Mouse (Mus musculus) heart, embryonic 13.5 days (tissue): ENCODE measurements at regions not wholly inside any gene's neighbourhood (a gene's known extent, or its start where the extent isn't known, plus 50 kb on each side); places are given as distances from the start of the nearest gene placed in this dataset.

Experiments used
- ATAC-seq: fragments of 200-750 bp; cut with Nextera tagmentation; 2 replicates; pipeline ENCODE4 v1.8.0; 2017; ENCODE audit warnings: moderate TSS enrichment; ENCODE audit not compliant: insufficient number of reproducible peaks, low FRiP score, low TSS enrichment; ENCODE audit errors: extremely low read depth
- H3K27ac ChIP-seq: fragments of 300-500 bp; sonication (generic); replicated peaks from 2 replicates; pipeline ENCODE4 v1.5.1; 2015; ENCODE audit warnings: moderate library complexity, mild to moderate bottlenecking, inconsistent platforms
- H3K27me3 ChIP-seq: fragments of 300-500 bp; sonication (generic); replicated peaks from 2 replicates; pipeline ENCODE4 v1.6.1; 2015; ENCODE audit warnings: mild to moderate bottlenecking, inconsistent platforms
- H3K36me3 ChIP-seq: fragments of 300-500 bp; sonication (generic); 2 replicates; pipeline ENCODE4 v1.6.1; 2015; ENCODE audit warnings: mild to moderate bottlenecking, inconsistent platforms
- H3K4me1 ChIP-seq: fragments of 300-500 bp; sonication (generic); 2 replicates; pipeline ENCODE4 v1.6.1; 2015; ENCODE audit warnings: inconsistent platforms
- H3K4me2 ChIP-seq: fragments of 300-500 bp; sonication (generic); 2 replicates; pipeline ENCODE4 v1.6.1; 2015; ENCODE audit warnings: inconsistent platforms, mild to moderate bottlenecking, moderate library complexity
- H3K4me3 ChIP-seq: fragments of 300-500 bp; sonication (generic); 2 replicates; pipeline ENCODE4 v1.5.1; 2015; ENCODE audit warnings: moderate library complexity, mild to moderate bottlenecking, inconsistent platforms
- H3K9ac ChIP-seq: fragments of 300-500 bp; sonication (generic); 2 replicates; pipeline ENCODE4 v1.6.1; 2015; ENCODE audit warnings: inconsistent platforms, mild to moderate bottlenecking, moderate library complexity
- H3K9me3 ChIP-seq: fragments of 300-500 bp; sonication (generic); 2 replicates; pipeline ENCODE4 v1.6.1; 2016; ENCODE audit warnings: inconsistent platforms
- WGBS: fragments of 180-500 bp; shearing (Covaris S2); methylation state at CpG from one replicate; pipeline ENCODE4 v1.1.7; 2015; ENCODE audit warnings: mixed read lengths; 5-methylcytosine and 5-hydroxymethylcytosine counted together

- Histone ChIP-seq H3K4me2 (no peak overlapping the region), H3K9me3 (no peaks in the 10 kb centered on the region), H3K27ac (no peak overlapping the region), H3K27me3 (no peaks in the 10 kb centered on the region), H3K36me3 (no peaks in the 10 kb centered on the region), H3K4me3 (no peak overlapping the region), H3K9ac (no peak overlapping the region), H3K4me1 (no peaks in the 10 kb centered on the region)
- ATAC-seq: no peak
- WGBS: 71% methylated on average over 8 of the region's 8 CpGs
These were observed 1056.7 kb downstream of the Fam19a2 start for GRCm38 (mm10) chr10:124320191-124321110.

GRCm38 (mm10) chr10:124332491-124332890 lies 1056.8 kb downstream of the Slc16a7 start:
- Histone ChIP-seq H3K27ac (no peak overlapping the region), H3K27me3 (no peaks in the 10 kb centered on the region), H3K36me3 (no peaks in the 10 kb centered on the region), H3K9me3 (no peaks in the 10 kb centered on the region), H3K4me1 (no peaks in the 10 kb centered on the region), H3K4me2 (no peak overlapping the region), H3K9ac (no peak overlapping the region), H3K4me3 (no peak overlapping the region)
- no peak for ATAC-seq
- WGBS: 48% methylated on average over 1 of the region's 1 CpGs

- H3K27ac ChIP-seq: no peak overlapping the region
- H3K27me3 ChIP-seq: no peaks in the 10 kb centered on the region
- H3K4me2 ChIP-seq: no peak overlapping the region
- no peaks in the 10 kb centered on the region for H3K9me3 ChIP-seq
- no peak overlapping the region for H3K9ac ChIP-seq
- WGBS: 74% methylated on average over 3 of the region's 3 CpGs
- H3K4me1 ChIP-seq: no peaks in the 10 kb centered on the region
- H3K36me3 ChIP-seq: no peaks in the 10 kb centered on the region
- ATAC-seq: no peak
- no peak overlapping the region for H3K4me3 ChIP-seq
These were observed 1050.3 kb downstream of the Slc16a7 start for GRCm38 (mm10) chr10:124338923-124339322.

- H3K4me1 ChIP-seq: no peaks in the 10 kb centered on the region
- no peaks in the 10 kb centered on the region for H3K27me3 ChIP-seq
- ATAC-seq: no peak
- no peak overlapping the region for H3K9ac ChIP-seq
- 27% methylated on average over 2 of the region's 2 CpGs for WGBS
- no peak overlapping the region for H3K27ac ChIP-seq
- no peaks in the 10 kb centered on the region for H3K9me3 ChIP-seq
- no peak overlapping the region for H3K4me2 ChIP-seq
- H3K36me3 ChIP-seq: no peaks in the 10 kb centered on the region
- H3K4me3 ChIP-seq: no peak overlapping the region
These were observed 1040.0 kb downstream of the Slc16a7 start for GRCm38 (mm10) chr10:124349300-124349699.

- no peak for ATAC-seq
- H3K27me3 ChIP-seq: no peaks in the 10 kb centered on the region
- H3K4me1 ChIP-seq: no peaks in the 10 kb centered on the region
- H3K4me2 ChIP-seq: no peak overlapping the region
- H3K27ac ChIP-seq: no peak overlapping the region
- H3K9ac ChIP-seq: no peak overlapping the region
- H3K9me3 ChIP-seq: no peaks in the 10 kb centered on the region
- no peaks in the 10 kb centered on the region for H3K36me3 ChIP-seq
- H3K4me3 ChIP-seq: no peak overlapping the region
These were observed 1026.5 kb downstream of the Slc16a7 start for GRCm38 (mm10) chr10:124362795-124363194.

- Histone ChIP-seq H3K4me3 (no peak overlapping the region), H3K27me3 (no peaks in the 10 kb centered on the region), H3K4me1 (no peaks in the 10 kb centered on the region), H3K9me3 (0 out of 2 replicates have a peak, but pooled peaks cover 4% of the 10 kb centered on the region), H3K4me2 (no peak overlapping the region), H3K36me3 (no peaks in the 10 kb centered on the region), H3K27ac (no peak overlapping the region), H3K9ac (no peak overlapping the region)
- WGBS: 26% methylated on average over 2 of the region's 2 CpGs
- ATAC-seq: no peak
These were observed 1018.3 kb downstream of the Slc16a7 start for GRCm38 (mm10) chr10:124370994-124371393.

GRCm38 (mm10) chr10:124402647-124403046 lies 986.6 kb downstream of the Slc16a7 start:
- WGBS: 63% methylated on average over 2 of the region's 2 CpGs
- Histone ChIP-seq H3K9ac (no peak overlapping the region), H3K4me2 (no peak overlapping the region), H3K27me3 (no peaks in the 10 kb centered on the region), H3K4me3 (no peak overlapping the region), H3K36me3 (no peaks in the 10 kb centered on the region), H3K27ac (no peak overlapping the region), H3K4me1 (no peaks in the 10 kb centered on the region), H3K9me3 (no peaks in the 10 kb centered on the region)
- ATAC-seq: no peak

- no peaks in the 10 kb centered on the region for H3K36me3 ChIP-seq
- no peak for ATAC-seq
- no peaks in the 10 kb centered on the region for H3K4me1 ChIP-seq
- no peaks in the 10 kb centered on the region for H3K9me3 ChIP-seq
- H3K27me3 ChIP-seq: no peaks in the 10 kb centered on the region
- H3K4me2 ChIP-seq: no peak overlapping the region
- H3K27ac ChIP-seq: no peak overlapping the region
- no peak overlapping the region for H3K4me3 ChIP-seq
- no peak overlapping the region for H3K9ac ChIP-seq
- 67% methylated on average over 2 of the region's 2 CpGs for WGBS
These were observed 979.6 kb downstream of the Slc16a7 start for GRCm38 (mm10) chr10:124409633-124410032.

GRCm38 (mm10) chr10:124416531-124416930 lies 972.7 kb downstream of the Slc16a7 start:
- Histone ChIP-seq H3K27me3 (no peaks in the 10 kb centered on the region), H3K36me3 (no peaks in the 10 kb centered on the region), H3K27ac (no peak overlapping the region), H3K4me3 (no peak overlapping the region), H3K4me2 (no peak overlapping the region), H3K9ac (no peak overlapping the region), H3K9me3 (no peaks in the 10 kb centered on the region), H3K4me1 (no peaks in the 10 kb centered on the region)
- 77% methylated on average over 6 of the region's 6 CpGs for WGBS
- ATAC-seq: no peak

- Histone ChIP-seq H3K27ac (no peak overlapping the region), H3K4me3 (no peak overlapping the region), H3K9me3 (no peaks in the 10 kb centered on the region), H3K9ac (no peak overlapping the region), H3K4me2 (no peak overlapping the region), H3K36me3 (no peaks in the 10 kb centered on the region), H3K27me3 (no peaks in the 10 kb centered on the region), H3K4me1 (no peaks in the 10 kb centered on the region)
- 31% methylated on average over 2 of the region's 2 CpGs for WGBS
- ATAC-seq: no peak
These were observed 965.8 kb downstream of the Slc16a7 start for GRCm38 (mm10) chr10:124423418-124423817.
